Mouse (Mus musculus) erythroblast, embryonic 14.5 days (primary cell): ENCODE measurements around the gene Mrpl11.

Experiments
- GATA1 ChIP-seq: IDR thresholded peaks from 2 replicates; pipeline ENCODE4 v1.6.1; 2012; ENCODE audit warnings: low read length, inconsistent platforms, mixed read lengths
- TAL1 ChIP-seq: IDR thresholded peaks from 3 replicates; pipeline ENCODE4 v1.6.1; 2012; ENCODE audit warnings: low read length, inconsistent platforms, mixed read lengths

GRCm38 (mm10) chr19:4942551-4943252 is 19.2 kb upstream of the Mrpl11 start, which contains the start of gene Peli3:
- TF ChIP-seq GATA1 (no peak), TAL1 (no peak)
